Mouse (Mus musculus): ENCODE data around the gene 2900011O08Rik.

Gene 2900011O08Rik

DNA sequence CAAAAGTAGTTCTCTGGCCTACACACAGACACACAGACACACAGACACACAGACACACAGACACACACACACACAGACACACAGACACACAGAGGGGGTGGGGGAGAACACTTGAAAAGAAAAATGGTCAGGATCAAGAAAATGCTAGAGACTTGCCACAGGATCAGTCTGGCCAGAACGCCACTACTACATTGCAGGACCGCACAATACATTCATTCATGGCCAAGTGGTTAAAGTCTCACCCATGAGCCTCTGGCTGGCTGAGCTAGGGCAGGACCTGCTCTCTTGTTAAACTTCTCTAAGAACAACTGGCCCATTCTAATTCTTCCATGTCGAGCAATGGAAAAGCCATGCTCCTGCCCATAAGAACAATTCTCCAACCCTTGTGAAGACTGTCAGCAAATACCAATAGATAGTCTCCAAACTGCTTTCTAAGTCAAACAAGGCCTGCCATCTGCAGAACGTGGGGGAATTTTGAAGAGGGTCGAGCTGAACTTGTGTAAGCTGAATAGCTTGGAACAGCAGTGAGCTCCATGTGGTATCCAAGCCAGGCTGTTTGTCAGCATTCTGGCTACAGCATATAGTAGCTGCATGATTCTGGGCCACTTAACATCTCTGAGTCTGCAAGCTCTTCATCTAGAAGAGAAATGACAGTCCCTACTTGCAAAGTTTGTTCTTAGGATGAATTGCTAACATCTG is 84.2 kb downstream of the 2900011O08Rik start:
- DNase-seq: no peak

DNA sequence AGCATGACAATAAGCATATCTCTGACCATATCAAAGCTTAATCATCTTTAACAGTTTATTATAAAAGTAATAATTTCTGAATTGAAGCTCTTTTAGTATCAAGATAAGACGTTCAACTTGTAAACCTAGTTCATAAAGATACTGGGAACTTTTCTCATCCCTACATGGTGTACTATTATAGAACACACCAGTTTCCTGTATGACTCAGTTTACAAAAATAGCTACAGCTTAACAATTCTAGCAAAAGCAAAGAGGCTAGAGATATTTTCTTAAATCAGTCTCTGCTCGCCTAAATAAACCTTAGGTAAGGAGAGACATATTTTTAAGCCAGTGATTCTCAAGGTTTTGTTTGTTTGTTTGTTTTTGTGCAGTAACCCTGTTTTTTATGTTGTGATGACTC is 96.5 kb downstream of the 2900011O08Rik start:
- no peak for DNase-seq

DNA sequence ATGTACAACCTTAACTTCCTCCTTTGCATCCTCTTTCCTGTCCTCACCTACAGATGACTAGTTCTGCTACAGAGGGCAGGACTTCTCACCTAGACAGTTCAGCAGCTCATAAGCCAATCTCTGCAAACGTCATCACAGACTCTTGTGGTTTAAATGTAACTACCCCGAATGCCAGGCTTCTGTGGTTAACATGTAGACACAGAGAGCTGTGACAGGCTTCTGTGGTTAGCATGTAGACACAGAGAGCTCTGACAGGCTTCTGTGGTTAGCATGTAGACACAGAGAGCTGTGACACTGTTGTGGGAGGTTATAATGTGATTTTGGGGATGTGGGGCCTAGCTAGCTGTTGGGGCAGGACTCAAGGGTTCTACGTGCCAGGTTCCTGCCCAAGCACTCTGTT is 101.8 kb downstream of the 2900011O08Rik start:
- no peak for DNase-seq

DNA sequence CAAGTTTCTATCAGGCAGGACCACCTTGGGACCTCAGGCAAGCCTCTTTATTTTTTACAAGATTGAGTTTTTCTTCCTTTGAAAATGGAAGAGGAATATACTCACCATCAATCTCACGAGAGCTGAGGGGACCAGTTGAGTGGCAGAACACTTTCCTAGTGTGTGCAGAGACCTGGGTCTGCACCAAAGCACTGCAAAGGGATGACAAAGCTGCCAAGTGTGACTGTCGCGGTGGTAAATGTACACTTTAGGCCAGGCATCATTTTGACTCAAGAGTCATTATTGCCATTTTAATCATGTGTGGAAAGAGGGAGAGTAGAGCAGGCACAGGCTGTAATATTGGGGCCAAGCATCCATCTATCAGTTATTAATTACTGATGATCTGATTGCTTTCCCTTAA is 102.9 kb downstream of the 2900011O08Rik start:
- DNase-seq: no peak

DNA sequence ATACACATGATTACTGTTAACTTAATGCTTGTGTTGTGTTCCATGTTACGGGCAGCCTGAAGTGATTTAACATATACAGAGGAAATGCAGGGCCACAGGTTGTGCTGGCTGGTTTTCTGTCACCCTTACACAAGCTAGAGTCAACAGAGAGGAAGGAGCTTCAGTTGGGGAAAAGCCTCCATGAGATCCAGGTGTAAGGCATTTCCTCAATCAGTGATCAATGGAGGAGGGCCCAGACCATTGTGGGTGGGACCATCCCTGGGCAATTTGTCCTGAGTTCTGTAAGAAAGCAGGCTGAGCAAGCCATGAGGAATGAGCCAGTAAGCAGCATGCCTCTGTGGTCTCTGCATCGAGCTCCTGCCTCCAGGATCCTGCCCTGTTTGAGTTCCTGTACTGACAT is 105.4 kb downstream of the 2900011O08Rik start:
- no peak for DNase-seq

DNA sequence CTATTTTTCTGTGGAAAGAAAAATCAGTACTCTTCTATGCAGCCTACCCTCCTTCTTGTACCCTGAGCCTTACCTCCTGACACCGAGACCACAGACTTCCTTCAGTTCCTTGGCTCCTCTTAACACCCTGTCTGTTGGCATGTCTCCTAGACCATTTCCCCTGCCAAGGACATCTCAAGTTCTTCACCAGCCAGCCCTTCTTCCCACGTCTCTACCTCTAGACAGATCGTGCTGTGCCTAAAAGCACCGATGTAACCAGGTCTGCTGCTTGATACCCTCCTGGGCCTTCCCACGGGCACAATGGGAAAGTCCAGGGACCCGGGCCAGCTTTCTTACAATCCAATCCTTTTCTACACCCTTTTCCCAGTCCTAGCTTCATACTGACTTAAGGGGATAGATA is 119.5 kb downstream of the 2900011O08Rik start:
- no peak for DNase-seq

DNA sequence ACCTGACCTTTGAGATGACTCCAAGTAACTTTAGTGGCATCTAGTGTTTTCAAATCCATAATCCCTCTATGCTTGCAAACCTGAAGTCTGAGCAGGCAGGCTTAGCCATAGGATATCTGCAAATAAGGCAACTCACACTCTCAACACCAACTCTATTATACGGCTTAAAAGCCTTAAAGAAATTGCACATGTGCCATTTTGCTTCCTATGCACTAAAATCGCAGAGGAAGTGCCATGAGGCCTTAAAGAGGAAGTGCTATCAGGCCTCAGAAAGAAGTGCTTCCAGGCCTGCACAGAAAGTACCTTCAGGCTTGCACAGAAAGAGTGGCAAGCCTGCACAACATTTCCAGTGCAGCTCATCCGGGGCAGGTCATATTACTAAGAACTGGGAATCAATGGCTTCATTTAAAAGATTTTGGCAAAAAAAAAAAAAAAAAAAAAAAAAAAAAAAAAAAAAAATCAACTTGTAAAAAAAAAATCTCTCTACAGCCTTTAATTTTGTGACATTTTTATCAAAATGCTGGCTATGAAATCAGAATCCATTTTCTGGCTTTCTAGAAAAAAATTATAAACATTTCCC is 123.3 kb downstream of the 2900011O08Rik start:
- no peak for DNase-seq

DNA sequence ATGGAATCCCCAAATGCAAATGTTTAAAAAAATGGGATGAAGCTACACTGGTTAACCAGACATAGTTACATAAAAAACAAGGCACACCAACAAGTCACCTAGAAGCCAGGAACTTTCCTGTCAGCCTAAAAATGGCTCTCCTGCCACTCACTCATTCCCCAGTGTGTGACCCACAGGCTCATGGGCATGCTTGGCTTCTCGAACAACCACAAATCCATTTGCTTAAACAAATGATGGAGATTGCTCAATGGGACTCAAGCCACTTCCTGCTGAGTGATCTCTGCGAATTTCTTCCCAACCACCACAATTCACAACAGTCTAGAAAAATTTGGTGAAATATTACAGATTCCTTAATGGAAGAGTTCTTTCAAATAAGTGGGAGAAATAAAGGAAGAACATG is 124.5 kb downstream of the 2900011O08Rik start:
- no peak for DNase-seq

DNA sequence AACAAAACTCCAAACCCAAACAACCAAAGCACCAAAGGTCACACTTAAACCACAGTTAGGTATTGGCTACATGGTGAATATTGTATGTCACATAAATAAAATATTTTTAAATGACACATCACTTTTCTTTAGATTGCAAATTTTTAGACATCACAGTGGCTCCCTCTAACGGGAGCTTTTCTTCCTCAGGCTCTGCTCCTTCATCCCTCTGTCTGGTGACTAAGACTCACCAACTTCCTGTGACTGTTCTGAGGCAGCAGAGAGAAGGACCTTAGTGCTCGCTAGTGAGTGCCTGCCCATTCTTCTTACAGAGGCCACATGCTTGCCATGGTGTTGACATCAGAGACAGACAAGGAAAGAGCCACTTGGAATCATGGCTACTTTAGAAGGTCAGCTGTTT is 125.7 kb downstream of the 2900011O08Rik start:
- no peak for DNase-seq

DNA sequence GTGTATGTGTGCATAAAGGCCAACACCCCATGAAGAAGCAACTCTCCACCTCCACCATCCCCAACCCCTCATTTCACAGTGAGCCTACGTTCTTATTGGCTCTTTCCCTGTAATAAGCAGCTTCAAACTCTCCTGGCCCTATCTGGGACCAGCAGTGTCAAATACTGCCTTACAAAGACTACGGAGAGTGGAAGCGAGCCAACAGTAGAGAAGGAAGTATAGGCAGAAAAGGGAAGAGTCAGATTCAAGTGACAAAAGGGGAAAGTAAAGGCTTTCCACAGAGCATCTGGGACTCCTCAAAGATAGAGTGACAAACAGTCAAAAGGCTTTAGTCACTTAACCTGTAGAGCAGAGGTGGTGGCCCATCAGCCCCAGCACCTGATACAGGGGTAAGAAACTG is 126.3 kb downstream of the 2900011O08Rik start:
- DNase-seq: no peak

DNA sequence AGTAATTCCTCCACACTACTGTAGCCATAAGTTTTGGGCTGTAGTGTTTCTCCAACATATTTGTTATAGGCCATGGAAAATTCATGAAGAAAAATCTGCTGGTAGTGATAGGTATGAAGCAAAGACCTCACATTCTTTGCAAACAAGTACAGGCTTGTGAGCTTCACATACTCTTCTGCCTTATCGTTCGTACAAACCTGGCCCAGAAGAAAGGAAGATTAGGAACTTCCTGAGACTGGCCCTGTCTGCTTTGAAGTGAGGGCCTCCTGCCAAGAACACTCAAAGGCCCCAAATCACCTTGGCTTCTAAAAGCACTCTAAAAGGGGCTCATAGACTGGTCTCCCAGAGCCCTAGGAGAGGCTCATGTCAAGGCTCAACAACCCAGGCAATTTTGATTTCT is 130.9 kb downstream of the 2900011O08Rik start:
- no peak for DNase-seq

DNA sequence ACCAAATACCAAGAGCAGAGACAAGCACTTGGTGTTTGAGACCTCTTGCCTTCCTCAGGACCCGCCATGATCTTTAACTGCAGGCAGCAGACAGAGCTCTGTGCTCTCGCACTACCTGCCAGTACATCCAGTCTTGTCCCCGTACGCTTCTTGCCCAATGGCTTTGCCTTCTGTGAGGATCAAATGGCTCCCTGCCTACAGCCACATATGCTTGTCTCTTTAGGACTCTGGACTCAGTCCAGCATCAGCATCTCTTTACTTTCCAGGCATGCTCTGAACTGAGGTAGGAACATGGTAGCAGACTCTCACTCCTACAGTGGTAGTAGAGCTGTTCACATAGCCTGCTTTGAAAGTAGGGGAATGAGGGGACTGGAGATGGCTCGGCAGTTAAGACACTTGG is 134.5 kb downstream of the 2900011O08Rik start:
- DNase-seq: no peak

DNA sequence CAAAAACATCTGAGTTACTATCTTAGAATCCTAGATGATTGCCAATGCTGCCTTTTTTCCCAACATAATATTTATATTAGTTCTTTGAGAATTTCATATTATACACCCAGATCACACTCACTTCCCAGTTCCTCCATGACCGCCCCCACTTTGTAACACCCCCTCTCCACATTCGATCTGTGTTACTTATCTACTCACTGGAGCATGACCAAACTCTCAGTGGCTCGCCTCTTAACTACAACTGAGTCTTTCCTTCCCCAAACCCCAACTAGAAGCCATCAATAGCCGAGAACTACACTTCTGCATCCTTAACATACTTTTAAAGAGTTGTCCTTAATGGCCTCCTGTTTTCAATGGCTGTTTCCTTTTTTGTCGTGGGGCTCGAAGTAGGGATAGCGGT is 135.2 kb downstream of the 2900011O08Rik start:
- no peak for DNase-seq

DNA sequence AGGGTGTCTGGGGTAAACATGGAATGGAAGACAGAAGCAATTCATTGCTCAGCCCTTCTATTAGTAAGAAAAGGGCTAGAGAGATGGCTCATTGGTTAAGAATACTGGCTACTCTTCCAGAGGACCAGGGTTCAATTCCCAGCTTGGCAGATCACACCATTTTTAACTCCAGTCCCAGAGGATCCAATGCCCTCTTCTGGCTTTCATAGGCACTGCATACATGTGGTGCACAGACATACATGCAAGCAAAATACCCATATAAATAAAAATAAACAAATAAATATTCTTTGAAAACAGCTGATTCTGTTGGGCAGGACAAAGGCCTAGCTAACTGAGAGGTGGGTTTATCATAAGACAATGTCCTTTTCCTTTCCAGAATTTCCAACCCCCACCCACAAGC is 136.2 kb downstream of the 2900011O08Rik start:
- DNase-seq: no peak

DNA sequence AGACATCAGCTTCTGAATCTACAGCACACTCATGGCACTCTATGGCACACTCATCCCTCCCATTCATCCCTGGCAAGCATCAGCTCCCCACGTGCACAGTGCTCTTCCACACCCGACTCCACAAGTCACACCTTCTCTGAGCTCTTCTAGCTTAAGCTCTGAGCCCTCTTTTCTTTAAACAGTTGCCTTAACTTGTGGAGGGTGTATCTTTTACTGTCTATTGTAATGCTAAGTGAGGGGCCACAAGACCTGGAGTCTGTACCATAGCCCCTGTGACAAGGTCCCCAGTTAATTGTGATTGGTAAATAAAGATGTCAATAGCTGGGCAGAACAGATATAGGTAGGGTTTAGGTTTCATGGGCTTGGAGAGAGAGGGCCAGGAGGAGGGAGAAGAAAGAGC is 137.5 kb downstream of the 2900011O08Rik start:
- no peak for DNase-seq

DNA sequence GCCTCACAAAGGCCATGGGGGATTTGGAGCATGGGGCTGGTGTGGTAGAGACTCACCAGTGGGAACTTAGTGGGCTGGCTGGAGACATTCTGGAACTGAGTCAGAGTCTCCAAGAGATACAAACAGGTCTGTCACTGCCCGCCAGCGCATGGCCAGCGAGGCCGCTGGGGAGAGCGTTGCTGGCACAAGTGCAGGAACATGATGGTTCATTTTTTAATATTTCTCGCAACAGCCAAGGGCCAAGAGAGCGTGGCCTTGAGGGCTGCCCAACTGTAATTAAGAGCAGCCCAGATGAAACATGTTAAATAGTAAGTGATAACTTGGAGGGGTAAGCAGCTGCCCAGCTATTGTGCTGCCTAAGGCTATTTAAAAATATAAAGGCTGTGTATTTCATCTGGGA is 138.3 kb downstream of the 2900011O08Rik start:
- no peak for DNase-seq

DNA sequence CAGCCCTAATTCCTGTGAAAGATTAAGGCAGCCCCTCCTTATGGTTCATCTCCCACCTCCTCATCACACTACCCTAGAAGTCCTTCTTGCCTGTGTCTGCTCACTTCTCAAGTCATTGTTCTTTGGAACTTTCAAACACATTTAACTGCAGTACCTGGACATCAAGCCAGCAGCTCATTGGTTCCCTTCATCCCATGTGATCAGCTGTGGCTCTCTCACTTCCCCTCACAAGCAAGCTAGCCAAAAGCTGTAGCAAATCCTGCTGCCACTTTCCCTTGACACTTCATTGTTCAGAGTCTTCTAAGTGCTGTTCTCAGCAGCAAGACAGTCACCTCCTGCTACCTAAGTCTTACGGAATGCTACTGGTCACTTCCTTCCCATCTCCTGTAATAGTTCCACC is 138.8 kb downstream of the 2900011O08Rik start:
- DNase-seq: no peak

DNA sequence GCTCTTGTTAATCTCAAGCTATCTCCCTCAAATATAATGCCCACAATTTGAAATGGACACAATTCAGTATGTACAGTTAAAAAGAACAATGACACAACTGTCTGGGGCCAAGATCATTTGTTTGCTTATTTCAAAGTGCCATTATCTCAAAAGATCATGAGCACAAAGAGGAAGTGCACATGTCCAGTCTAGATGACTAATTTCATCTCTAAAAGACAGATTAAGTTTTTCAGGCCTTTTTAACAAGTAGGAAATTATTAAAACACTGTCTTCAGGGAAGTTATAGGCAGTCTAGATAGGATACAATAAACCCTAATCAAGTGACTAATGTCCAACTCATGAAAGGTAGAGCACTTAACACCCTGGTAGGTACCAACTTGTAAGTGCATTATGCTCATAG is 142.6 kb downstream of the 2900011O08Rik start:
- DNase-seq: no peak

DNA sequence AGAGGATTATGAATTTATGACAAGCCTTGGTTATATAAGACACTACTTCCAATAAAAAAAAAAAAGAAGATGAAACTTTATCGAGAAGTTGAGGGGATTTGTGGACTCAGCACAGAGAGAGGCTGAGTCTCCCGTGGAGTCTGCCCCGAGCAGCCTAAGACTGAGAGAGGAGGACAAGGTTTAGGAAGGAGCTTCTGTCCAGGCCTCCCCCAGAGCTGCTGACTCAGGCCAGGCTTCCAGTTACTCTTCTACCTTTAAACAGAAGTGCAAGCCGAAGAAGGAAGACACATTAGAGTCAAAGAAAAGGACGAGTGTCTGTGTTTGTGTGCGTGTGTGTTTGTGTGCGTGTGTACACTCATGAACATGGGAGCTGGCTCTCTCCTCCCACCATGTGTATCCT is 144.4 kb downstream of the 2900011O08Rik start:
- DNase-seq: no peak

DNA sequence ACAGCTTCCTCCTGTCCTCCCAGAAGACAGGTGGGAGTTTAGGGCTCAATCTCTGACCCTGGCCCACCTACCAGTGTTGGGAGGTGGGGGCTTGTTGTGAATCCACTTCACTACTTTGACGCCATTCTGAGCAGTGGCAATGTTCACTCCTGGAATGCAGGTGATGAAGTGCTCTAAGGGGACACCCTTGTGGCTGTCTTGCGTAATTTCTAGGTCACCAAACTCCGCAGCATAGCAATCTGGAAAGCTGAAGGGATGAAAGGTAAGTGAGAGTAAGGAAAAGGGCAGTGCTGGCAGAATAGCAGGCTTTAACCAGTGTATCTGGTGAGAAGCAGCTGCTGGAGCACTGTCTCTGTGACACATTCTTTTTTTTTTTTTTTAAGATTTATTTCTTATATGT is 145.0 kb downstream of the 2900011O08Rik start:
- DNase-seq: no peak

DNA sequence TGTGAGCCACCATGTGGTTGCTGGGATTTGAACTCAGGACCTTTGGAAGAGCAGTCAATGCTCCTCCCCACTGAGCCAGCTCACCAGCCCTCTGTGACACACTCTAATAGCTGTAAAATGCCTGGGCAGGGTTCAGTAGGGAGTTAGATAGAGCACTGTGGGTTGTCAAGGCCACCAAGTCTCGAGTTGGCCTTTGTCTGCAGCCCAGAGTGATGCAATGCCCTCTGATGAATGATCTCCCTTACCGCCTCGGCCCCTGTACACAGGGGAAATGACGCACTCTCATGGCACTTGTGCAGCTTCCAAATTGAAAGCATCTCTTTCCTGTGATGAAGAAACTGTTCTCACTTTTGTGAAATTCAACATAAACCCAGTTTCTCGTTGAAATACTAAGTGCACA is 145.4 kb downstream of the 2900011O08Rik start:
- no peak for DNase-seq

DNA sequence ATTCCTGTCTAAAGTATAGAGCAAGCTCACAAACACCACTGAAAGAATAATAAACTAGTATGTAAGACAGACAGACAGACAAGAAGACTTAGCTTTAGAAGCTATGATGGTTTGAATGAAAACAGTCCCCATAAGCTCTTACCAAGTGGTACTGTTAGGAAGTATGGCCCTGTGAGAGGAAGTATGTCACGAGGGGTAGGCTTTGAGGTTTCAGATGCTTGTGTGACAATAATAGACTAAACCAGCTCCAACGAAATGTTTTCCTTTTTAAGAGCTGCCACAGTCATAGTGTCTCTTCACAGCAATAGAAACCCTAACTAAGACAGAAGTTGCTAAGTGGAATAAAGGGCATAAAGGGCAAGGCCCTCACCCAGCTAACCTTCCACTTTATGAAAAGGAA is 148.6 kb downstream of the 2900011O08Rik start:
- DNase-seq: no peak

DNA sequence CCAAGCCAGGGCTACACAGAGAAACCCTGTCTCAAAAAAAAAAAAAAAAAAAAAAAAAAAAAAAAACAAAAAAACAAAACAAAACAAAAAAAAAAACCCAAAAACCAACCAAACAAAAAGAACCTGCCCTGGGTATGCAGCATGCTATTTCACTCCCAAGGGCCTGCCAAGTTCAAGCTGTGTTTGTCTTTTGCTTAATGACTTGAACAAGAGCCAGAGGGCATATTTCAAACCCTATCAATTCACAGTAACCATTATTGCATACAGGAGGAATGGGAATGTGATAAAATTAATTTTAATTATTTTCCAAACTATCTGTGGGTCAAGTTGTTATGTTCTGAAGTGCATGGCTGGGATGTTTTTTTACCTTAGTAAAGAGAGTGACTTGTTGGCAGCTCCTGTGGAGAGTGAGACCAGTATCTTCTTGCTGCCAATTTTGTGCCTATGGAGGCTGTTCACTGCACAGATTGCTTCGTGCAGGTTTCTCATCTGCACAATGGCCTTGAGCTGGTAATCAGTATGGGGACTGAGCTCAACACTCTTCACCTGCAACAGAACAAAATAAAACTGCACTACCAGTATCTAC is 151.7 kb downstream of the 2900011O08Rik start:
- DNase-seq: no peak

DNA sequence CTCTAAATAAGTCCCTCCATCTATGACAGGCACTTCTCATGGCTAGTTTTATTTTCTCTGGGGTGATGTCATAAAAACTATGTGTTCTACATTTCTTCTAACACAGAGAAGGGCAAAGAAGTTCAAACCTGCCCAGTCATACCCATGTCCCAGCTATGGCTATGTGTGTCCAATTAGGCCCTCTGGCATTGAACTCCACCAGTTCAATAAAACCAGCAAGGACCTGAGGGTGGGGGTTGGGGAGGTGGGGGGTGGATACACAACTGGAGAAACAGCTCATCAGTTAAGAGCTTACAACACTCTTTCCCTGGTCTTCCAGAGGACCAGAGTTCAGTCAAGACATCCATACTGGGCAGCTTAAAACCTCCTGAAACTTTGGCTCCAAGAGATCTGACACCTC is 152.7 kb downstream of the 2900011O08Rik start:
- no peak for DNase-seq

DNA sequence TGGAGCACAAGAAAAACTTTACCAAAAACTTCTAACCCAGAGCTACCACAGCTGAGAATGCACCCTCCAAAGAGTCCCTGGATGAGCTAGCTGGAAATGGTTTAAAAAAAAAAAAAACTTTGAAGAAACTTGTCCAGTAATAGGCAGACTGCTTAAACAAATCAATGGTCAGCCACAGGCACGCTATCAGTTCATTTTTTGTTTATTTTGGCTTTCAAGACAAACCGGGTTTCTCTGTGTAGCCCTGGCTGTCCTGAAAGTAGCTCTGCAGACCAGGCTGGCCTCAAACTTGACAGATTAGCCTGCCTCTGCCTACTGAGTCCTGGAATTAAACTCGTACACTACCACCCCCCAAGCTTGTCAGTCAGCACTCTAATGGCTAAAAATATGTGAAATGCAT is 156.9 kb downstream of the 2900011O08Rik start:
- DNase-seq: no peak

Data from liver (tissue).